Mouse (Mus musculus) hindbrain, embryonic 15.5 days (tissue): Measurements from ENCODE around the gene Uqcc3. TPM values are rescaled to one million over a fixed set of nuclear protein-coding genes. Genes with fewer than 3 reads are reported as not detected.
"Not testable (repeated sequence)": the region's sequence is repeated elsewhere in the genome, so short reads cannot be mapped to it uniquely, and the experiment has no call there.

Experiments used
- ATAC-seq: fragments of 200-750 bp; cut with Nextera tagmentation; 2 replicates; pipeline ENCODE4 v1.8.0; 2017; ENCODE audit warnings: low read depth, moderate number of reproducible peaks, moderate TSS enrichment; ENCODE audit not compliant: low FRiP score
- H3K27ac ChIP-seq: fragments of 300-500 bp; sonication (generic); replicated peaks from 2 replicates; pipeline ENCODE4 v1.5.1; 2015; ENCODE audit warnings: mild to moderate bottlenecking, inconsistent platforms
- H3K27me3 ChIP-seq: fragments of 300-500 bp; sonication (generic); 2 replicates; pipeline ENCODE4 v1.6.1; 2015; ENCODE audit warnings: control low read depth, inconsistent platforms
- H3K36me3 ChIP-seq: fragments of 300-500 bp; sonication (generic); 2 replicates; pipeline ENCODE4 v1.6.1; 2015; ENCODE audit warnings: control low read depth, inconsistent platforms
- H3K4me1 ChIP-seq: fragments of 300-500 bp; sonication (generic); replicated peaks from 2 replicates; pipeline ENCODE4 v1.6.1; 2015; ENCODE audit warnings: control low read depth, inconsistent platforms
- H3K4me2 ChIP-seq: fragments of 300-500 bp; sonication (generic); 2 replicates; pipeline ENCODE4 v1.6.1; 2015; ENCODE audit warnings: moderate library complexity, mild to moderate bottlenecking, inconsistent platforms
- H3K4me3 ChIP-seq: fragments of 300-500 bp; sonication (generic); 2 replicates; pipeline ENCODE4 v1.5.1; 2015; ENCODE audit warnings: mild to moderate bottlenecking, inconsistent platforms
- H3K9ac ChIP-seq: fragments of 300-500 bp; sonication (generic); 2 replicates; pipeline ENCODE4 v1.6.1; 2015; ENCODE audit warnings: inconsistent platforms
- H3K9me3 ChIP-seq: fragments of 300-500 bp; sonication (generic); 2 replicates; pipeline ENCODE4 v1.6.1; 2016; ENCODE audit warnings: control low read depth, inconsistent platforms
- WGBS: fragments of 180-500 bp; shearing (Covaris S2); methylation state at CpG from one replicate; pipeline ENCODE4 v1.1.7; 2015; 5-methylcytosine and 5-hydroxymethylcytosine counted together
- polyA plus RNA-seq: library from polyadenylated mRNA; unstranded; fragments of >200 nt; fragmentation: Nextera tagmentation; extraction: Ambion mirVana; gene quantifications from 2 replicates; pipeline ENCODE4 v1.2.1, GENCODE M21; 2015

Gene Uqcc3
- polyA plus RNA-seq, 1 experiment from 2014 or later = 60.2 TPM

GRCm38 (mm10) chr19:8919000-8919399 lies 38.3 kb upstream of the Uqcc3 start:
- 96% methylated on average over 3 of the region's 3 CpGs for WGBS
- Histone ChIP-seq H3K4me3 (no peak overlapping the region), H3K36me3 (peaks cover 30% of the 10 kb centered on the region), H3K27me3 (no peaks in the 10 kb centered on the region), H3K27ac (no peak overlapping the region), H3K4me1 (peaks cover 21% of the 10 kb centered on the region), H3K9ac (no peak overlapping the region), H3K4me2 (no peak overlapping the region), H3K9me3 (no peaks in the 10 kb centered on the region)
- ATAC-seq = no peak

GRCm38 (mm10) chr19:8914212-8914611 lies 33.5 kb upstream of the Uqcc3 start:
- no peak for ATAC-seq
- Histone ChIP-seq H3K4me3 (no peak overlapping the region), H3K9me3 (no peaks in the 10 kb centered on the region), H3K9ac (no peak overlapping the region), H3K27ac (no peak overlapping the region), H3K4me1 (no peaks in the 10 kb centered on the region), H3K27me3 (no peaks in the 10 kb centered on the region), H3K36me3 (peaks cover 78% of the 10 kb centered on the region), H3K4me2 (no peak overlapping the region)
- WGBS = 97% methylated on average over 3 of the region's 3 CpGs

GRCm38 (mm10) chr19:8911810-8912209 lies 31.1 kb upstream of the Uqcc3 start:
- no peak overlapping the region for H3K4me2 ChIP-seq
- H3K36me3 ChIP-seq = peaks cover 99% of the 10 kb centered on the region
- H3K9ac ChIP-seq = no peak overlapping the region
- H3K27me3 ChIP-seq = no peaks in the 10 kb centered on the region
- no peak overlapping the region for H3K27ac ChIP-seq
- ATAC-seq = no peak
- H3K9me3 ChIP-seq = no peaks in the 10 kb centered on the region
- H3K4me1 ChIP-seq = no peaks in the 10 kb centered on the region
- H3K4me3 ChIP-seq = no peak overlapping the region
- WGBS = 94% methylated on average over 5 of the region's 5 CpGs

GRCm38 (mm10) chr19:8908531-8908930 lies 27.8 kb upstream of the Uqcc3 start:
- Histone ChIP-seq H3K27ac (no peak overlapping the region), H3K4me1 (no peaks in the 10 kb centered on the region), H3K4me3 (no peak overlapping the region), H3K27me3 (no peaks in the 10 kb centered on the region), H3K4me2 (no peak overlapping the region), H3K36me3 (peaks cover 92% of the 10 kb centered on the region), H3K9ac (no peak overlapping the region), H3K9me3 (no peaks in the 10 kb centered on the region)
- 90% methylated on average over 6 of the region's 6 CpGs for WGBS
- no peak for ATAC-seq

GRCm38 (mm10) chr19:8903412-8903811 lies 22.7 kb upstream of the Uqcc3 start:
- no peak overlapping the region for H3K4me2 ChIP-seq
- H3K9ac ChIP-seq = no peak overlapping the region
- no peak for ATAC-seq
- peaks cover 58% of the 10 kb centered on the region for H3K36me3 ChIP-seq
- no peaks in the 10 kb centered on the region for H3K9me3 ChIP-seq
- H3K4me1 ChIP-seq = peaks cover 11% of the 10 kb centered on the region
- no peaks in the 10 kb centered on the region for H3K27me3 ChIP-seq
- no peak overlapping the region for H3K4me3 ChIP-seq
- H3K27ac ChIP-seq = no peak overlapping the region
- 96% methylated on average over 5 of the region's 5 CpGs for WGBS

GRCm38 (mm10) chr19:8899079-8899478 lies 18.4 kb upstream of the Uqcc3 start:
- no peaks in the 10 kb centered on the region for H3K27me3 ChIP-seq
- H3K4me1 ChIP-seq = peaks cover 20% of the 10 kb centered on the region
- H3K36me3 ChIP-seq = peaks cover 25% of the 10 kb centered on the region
- H3K4me3 ChIP-seq = peak overlapping the region; percentile 60
- H3K4me2 ChIP-seq = peak overlapping the region; percentile 66
- peak overlapping the region; percentile 84 for H3K9ac ChIP-seq
- H3K9me3 ChIP-seq = no peaks in the 10 kb centered on the region
- 63% methylated on average over 3 of the region's 3 CpGs for WGBS
- ATAC-seq = no peak
- H3K27ac ChIP-seq = no peak overlapping the region

GRCm38 (mm10) chr19:8898576-8898975 lies 17.9 kb upstream of the Uqcc3 start:
- H3K27me3 ChIP-seq = no peaks in the 10 kb centered on the region
- peak overlapping the region; percentile 81 for H3K27ac ChIP-seq
- no peak for ATAC-seq
- peaks cover 25% of the 10 kb centered on the region for H3K4me1 ChIP-seq
- peaks cover 21% of the 10 kb centered on the region for H3K36me3 ChIP-seq
- peak overlapping the region; percentile 84 for H3K9ac ChIP-seq
- H3K9me3 ChIP-seq = no peaks in the 10 kb centered on the region
- peak overlapping the region; percentile 66 for H3K4me2 ChIP-seq
- 15% methylated on average over 13 of the region's 13 CpGs for WGBS
- peak overlapping the region; percentile 60 for H3K4me3 ChIP-seq

GRCm38 (mm10) chr19:8897865-8898495 lies 17.3 kb upstream of the Uqcc3 start, which contains the start of gene Ganab:
TSS of gene Ganab (plus strand) at chr19:8898071.
- Histone ChIP-seq H3K4me3 (peak within 1 kb of the TSS; percentile 60), H3K27me3 (no peaks in the 10 kb centered on the region), H3K4me2 (peak within 1 kb of the TSS; percentile 66), H3K9me3 (no peaks in the 10 kb centered on the region), H3K9ac (peak within 1 kb of the TSS; percentile 84), H3K36me3 (peaks cover 16% of the 10 kb centered on the region), H3K4me1 (peaks cover 29% of the 10 kb centered on the region), H3K27ac (peak within 1 kb of the TSS; percentile 81)
- WGBS = under 1% methylated on average over 53 of the region's 53 CpGs
- peak; percentile 98 for ATAC-seq

- 16% methylated on average over 21 of the region's 21 CpGs for WGBS
Measured at GRCm38 (mm10) chr19:8897211-8897864, 16.6 kb upstream of the Uqcc3 start.

GRCm38 (mm10) chr19:8896231-8896630 lies 15.5 kb upstream of the Uqcc3 start:
- H3K4me3 ChIP-seq, H3K9me3 ChIP-seq, H3K27me3 ChIP-seq, H3K27ac ChIP-seq, H3K9ac ChIP-seq, H3K36me3 ChIP-seq, ATAC-seq, H3K4me2 ChIP-seq: not testable (repeated sequence)
- 94% methylated on average over 5 of the region's 5 CpGs for WGBS
- H3K4me1 ChIP-seq = peaks cover 29% of the 10 kb centered on the region

More at GRCm38 (mm10) chr19:8897211-8897864, 16.6 kb upstream of the Uqcc3 start:
- peak overlapping the region; percentile 60 for H3K4me3 ChIP-seq
- ATAC-seq = peak; percentile 43
- H3K36me3 ChIP-seq = peaks cover 11% of the 10 kb centered on the region
- H3K9me3 ChIP-seq, H3K27me3 ChIP-seq: not testable (repeated sequence)
- peak overlapping the region; percentile 66 for H3K4me2 ChIP-seq
- H3K9ac ChIP-seq = peak overlapping the region; percentile 84
- H3K4me1 ChIP-seq = peaks cover 29% of the 10 kb centered on the region
- H3K27ac ChIP-seq = peak overlapping the region; percentile 81

GRCm38 (mm10) chr19:8895397-8895960 lies 14.8 kb upstream of the Uqcc3 start:
- Histone ChIP-seq H3K9me3 (no peaks in the 10 kb centered on the region), H3K27me3 (no peaks in the 10 kb centered on the region), H3K4me2 (no peak overlapping the region), H3K36me3 (0 out of 2 replicates have a peak, but pooled peaks cover 10% of the 10 kb centered on the region), H3K9ac (no peak overlapping the region), H3K27ac (no peak overlapping the region), H3K4me1 (peaks cover 29% of the 10 kb centered on the region), H3K4me3 (no peak overlapping the region)
- ATAC-seq = no peak
- 92% methylated on average over 9 of the region's 9 CpGs for WGBS
